Mouse (Mus musculus) cerebellum, postnatal 14 days (tissue): ENCODE results near the gene Mrpl24.

ENCODE experiments used
- DNase-seq, 2 experiments: peaks; one replicate each; pipeline ENCODE4 v3.0.0; 2021; ENCODE audit warnings: mixed read lengths in 2 of 2

Gene Mrpl24

DNA sequence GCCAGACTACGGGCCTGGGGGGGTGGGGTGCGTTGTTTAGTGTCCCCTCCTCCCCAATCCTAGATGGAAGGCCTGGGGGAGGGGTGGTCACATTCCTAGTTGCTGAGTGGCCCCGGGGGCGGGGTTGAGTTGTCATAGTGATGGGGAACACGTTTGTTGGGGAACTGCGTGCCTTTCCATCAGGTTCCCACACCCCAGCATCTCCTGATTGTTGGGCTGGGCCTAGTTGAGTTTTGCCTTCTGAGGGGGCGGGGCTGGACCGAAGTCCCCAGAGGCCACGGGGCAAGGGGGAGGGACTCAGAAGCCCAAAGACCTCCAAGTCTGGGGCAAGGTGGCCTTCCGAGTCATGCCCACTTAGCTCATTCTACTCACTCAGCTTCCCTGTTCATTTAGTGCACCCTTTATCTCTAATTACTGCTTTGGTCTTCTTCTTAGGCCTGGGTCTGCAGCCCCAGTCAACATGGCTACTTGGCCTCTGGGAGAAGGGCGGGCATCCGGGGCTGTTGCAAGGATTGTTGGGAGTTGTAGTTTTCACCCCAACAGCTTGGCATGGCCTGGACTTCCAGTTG, 8.6 kb upstream of the Mrpl24 start:
- DNase-seq: peak; percentile 67 to 74

DNA sequence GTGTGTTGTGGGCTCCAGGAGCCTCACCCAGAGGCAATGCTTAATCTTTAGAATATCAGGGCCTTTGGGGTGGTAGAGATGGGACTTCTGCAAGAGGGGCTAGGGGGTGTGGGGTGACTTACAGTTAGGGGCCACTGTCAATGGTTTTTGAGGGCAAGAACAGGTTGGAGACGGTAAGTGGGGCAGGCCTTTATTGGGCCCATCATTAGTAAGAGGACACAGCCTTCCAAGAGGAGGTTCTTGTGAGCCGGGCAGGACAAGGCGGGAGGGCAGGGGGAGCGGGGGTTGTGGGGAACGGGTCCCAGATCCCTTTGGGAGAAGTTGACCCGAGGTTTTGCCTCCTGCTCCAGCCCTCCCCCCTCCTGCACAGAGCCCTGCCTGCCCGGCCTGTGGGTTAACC, 5.8 kb upstream of the Mrpl24 start:
- DNase-seq: no peak

DNA sequence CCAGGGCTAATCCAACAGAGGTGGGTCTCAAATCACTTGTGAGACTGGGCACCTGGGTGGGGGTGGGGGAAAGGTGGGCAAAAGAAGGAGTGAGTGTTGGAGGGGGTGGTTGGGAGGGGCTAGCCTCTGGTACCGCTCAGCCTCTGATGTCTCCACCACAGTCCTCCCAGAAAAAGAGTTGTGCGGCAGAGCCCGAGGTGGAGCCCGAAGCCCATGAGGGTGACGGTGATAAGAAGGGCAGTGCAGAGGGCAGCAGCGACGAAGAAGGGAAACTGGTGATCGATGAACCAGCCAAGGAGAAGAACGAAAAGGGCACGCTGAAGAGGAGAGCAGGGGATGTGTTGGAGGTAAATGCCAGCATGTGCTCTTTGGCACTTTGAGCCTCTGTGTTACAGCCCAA, 5.4 kb upstream of the Mrpl24 start:
- no peak for DNase-seq

- DNase-seq: no peak
Measured at GRCm38 (mm10) chr3:87916990-87917389, 2.3 kb upstream of the Mrpl24 start.

GRCm38 (mm10) chr3:87918551-87918950, 755 bp upstream of the Mrpl24 start:
- no peak for DNase-seq

GRCm38 (mm10) chr3:87920270-87920943, 1.1 kb downstream of the Mrpl24 start:
- DNase-seq: no peak

GRCm38 (mm10) chr3:87924996-87925395, 5.7 kb downstream of the Mrpl24 start:
- DNase-seq: no peak

DNA sequence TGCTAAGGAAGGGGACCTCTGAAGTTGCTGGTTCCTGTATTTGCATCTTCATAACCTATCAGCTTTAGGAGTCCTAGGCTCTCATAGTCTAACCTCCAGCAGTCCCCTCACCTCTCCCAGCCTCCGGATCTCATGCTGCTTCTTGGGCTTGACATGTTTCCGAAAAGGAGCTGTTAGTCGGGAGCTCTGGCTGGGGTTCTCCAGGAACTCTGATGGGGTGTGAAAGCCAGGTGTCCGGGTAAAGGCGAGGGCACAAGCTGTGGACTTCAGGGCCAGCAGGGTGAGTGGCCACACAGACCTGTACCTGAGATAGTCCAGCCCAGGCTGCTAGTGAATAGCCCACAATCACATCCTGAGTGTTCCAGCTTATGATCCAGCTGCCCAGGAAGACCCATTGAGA, 8.1 kb downstream of the Mrpl24 start:
- DNase-seq: no peak

DNA sequence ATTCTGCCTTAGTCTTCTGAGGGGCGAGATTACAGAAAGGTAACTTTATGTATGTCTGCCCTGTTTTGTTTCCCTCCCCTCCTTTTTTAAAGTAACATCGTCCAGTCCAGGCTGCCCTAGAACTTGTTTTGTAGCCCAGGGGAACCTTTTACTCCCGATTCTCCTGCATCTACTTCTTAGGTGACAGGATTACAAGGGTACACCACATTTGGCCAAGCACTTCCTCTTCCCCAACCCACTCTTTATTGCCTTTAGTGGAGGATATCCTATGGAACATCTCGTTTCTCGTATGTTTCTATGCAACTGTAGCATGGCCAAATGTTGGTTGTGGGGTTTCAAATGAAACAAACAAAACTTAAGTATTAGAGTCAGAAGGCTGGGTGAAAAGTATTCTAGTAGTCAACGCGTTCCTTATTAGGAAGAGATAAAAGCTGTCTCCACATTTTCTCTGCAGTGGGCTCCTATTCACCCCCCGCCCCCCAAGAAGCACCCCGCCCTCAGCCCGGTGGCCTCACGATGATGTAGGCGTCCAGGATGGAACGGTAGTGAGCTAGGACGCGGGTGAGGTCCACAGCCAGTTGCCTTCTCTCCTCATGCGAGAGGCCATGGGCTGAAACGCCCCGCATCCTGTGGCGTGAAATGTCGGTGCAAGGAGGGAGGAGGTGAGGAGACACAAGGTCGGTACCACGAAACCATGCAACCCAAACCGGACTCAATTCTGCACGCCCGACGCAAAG, 10.2 kb downstream of the Mrpl24 start:
- DNase-seq: no peak

- DNase-seq: peak; percentile 98 to 99
Measured at GRCm38 (mm10) chr3:87930078-87930795, 10.9 kb downstream of the Mrpl24 start, which contains the start of the genes Isg20l2 and Rrnad1. Gene Isg20l2, plus strand, starts transcription at chr3:87930314. Gene Rrnad1, minus strand, starts transcription at chr3:87930717.

GRCm38 (mm10) chr3:87934026-87934425, 14.7 kb downstream of the Mrpl24 start:
- no peak for DNase-seq

DNA sequence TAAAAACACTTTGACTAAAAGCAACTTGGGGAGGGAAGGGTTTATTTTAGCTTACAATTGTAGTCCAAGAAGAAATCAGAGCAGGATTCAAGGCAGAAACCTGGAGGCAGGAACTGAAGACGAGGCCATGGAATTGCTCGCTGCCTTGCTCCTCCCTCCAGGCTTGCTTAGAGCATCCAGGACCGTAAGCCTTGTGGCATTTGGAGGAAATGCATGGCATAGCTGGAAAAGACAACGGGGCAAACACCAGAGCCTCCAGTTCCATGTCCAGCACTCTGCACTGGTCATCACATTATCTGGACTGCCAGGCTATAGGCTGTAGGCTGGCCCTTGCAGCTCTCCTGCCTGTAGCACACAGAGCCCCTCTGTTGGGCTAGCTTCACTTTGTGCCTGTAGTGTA, 15.2 kb downstream of the Mrpl24 start:
- no peak for DNase-seq

- no peak for DNase-seq
Measured at GRCm38 (mm10) chr3:87935201-87935600, 15.9 kb downstream of the Mrpl24 start.

DNA sequence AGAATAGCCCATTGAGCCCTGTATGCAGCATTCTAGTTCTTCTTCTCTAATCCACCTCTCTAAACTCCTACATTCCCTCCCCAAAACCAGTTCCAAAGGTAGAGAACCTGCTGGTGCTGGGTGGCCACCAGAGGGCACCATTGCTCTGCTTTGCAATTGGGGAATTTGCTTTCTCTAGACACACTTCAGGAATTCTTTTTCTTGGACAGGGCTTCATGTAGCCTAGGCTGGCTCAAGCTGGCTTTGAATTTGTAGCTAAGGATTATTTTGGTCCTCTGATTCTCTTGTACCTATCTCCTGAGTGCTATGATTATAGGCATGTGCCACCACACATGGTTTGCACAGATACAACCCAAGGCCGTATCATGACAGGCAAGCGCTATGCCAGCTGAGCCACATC, 16.5 kb downstream of the Mrpl24 start:
- peak; percentile 93 to 97 for DNase-seq

DNA sequence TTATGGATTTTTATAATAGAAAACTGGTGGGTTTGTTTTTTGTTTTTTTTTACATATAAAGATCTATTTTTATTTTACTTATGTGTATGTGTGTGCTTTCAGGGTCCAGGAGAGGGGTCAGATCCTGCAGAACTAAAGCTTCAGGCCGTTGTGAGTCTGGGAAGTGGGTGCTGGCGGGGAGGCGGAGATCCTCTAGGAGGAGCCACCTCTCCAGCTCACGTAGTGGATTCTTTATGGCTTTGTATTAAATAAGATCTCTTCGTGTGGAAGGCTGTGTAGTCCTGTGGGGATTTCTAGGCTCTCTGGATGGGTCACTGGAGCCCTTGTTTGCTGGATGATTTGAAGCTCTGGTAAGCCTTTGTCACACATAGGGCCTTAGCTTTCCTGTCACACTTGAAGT, 21.3 kb downstream of the Mrpl24 start:
- DNase-seq: no peak

DNA sequence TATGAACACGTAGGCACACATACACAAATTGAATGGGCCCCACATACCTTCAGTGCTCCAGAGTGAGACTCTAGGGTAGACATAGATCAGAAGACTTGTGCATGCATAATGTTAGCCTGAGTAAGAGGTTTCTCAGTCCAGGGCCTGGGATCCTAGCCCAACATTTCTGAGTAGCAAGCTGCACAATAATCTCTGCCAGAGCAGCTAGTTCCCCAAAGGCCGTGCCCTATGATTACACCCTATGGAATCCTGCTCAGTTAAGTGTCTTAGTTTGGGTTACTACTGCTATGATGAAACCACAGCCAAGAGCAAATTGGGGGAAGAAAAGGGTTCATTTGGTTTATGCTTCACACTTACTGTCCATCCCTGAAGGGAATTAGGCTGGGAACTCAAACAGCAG, 23.2 kb downstream of the Mrpl24 start:
- no peak for DNase-seq

DNA sequence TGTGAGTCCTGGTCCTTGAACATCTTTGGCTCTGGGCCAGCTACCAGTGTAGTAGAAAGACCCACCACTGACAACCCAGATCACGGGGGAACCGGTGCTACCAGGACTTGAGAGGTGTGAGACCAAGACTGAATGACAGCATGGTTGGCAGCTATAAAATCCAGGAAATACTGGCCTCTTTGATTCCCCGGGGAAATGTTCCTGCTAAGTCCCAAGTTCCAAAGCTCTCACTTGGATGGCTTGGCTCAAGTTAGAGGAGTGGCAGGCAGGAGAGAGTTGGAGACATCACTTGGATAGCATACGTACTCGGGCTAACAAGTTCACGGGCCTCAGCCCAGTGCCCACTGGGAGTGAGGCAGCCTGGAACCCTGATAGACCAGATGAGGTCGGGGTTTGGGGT, 24.3 kb downstream of the Mrpl24 start:
- DNase-seq: no peak

GRCm38 (mm10) chr3:87944838-87945600, 25.7 kb downstream of the Mrpl24 start:
- DNase-seq: no peak

DNA sequence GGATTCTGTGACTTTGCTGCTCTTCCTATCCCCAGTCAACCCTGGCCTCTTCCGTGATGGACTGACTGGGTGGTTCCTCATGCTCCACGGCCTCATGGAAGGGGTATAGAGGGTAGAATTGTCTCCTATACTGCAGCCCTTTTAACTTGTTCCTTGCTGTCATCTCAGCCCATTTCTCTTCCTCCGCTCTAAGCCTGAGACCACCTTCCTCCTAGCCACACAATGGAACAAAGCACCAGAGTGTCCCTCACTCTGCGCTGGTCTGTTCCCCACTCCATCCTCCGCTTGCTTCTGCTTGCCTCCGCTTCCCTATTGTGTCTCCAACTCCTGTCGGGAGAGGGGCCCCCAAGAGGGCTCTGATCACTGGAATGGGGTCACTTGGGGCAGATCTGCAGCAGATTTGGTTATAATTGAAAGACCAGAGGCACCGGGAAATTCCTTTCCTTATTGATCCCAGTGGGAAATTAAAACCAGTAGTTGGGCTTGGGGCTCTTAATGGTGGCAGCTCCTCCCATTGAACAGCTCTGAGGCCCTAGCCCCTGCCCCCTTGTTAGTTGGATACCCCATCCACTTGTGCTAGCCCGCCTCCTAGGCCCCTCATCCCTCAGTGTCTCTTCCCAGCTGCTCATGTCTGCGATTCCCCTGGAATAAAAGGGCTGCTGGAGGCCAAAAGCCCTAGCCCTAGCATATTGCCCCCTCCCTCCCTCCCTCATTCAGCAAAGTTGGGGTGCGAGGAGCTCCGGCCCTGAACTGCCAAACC, 26.7 kb downstream of the Mrpl24 start:
- no peak for DNase-seq

GRCm38 (mm10) chr3:87946541-87946860, 27.2 kb downstream of the Mrpl24 start:
- DNase-seq: no peak

GRCm38 (mm10) chr3:87947056-87947810, 27.9 kb downstream of the Mrpl24 start:
- no peak for DNase-seq
